Mouse (Mus musculus): ENCODE data around the gene Gm26741. TPM values are rescaled to one million over a fixed set of nuclear protein-coding genes. Genes with fewer than 3 reads are reported as not detected.
"Not testable (repeated sequence)": the region's sequence is repeated elsewhere in the genome, so short reads cannot be mapped to it uniquely, and the experiment has no call there.

Gene Gm26741
- polyA plus RNA-seq (2015; fragmentation: Nextera tagmentation; extraction: Ambion mirVana) = not detected in 2 replicates

DNA sequence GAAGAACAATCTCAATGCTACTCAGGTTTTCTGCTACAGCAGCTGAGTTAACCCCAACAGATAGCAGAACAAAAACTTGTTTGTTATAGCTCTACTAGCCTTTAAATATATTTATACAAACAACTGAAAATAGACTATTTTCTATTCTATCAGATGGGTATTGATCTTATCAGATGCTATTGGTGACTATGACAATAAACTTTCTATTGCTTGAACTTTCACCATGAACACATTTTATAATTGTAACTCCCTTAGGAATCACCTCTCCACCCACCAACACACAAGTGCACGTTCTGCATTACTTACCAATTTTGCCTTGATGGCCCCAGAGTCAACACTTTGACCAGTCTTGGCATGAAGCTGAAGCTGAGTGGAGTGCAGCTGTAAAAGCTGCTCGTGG lies at the start of gene Gm26741:
Gene Gm26741, plus strand, starts transcription at position 301 of the 400 bp plus-strand sequence.
- H3K4me1 ChIP-seq = no peaks in the 10 kb centered on the region
- 88% methylated on average over 2 of the region's 2 CpGs for WGBS
- H3K9me3 ChIP-seq = no peaks in the 10 kb centered on the region
- no peak within 1 kb of the TSS for H3K27ac ChIP-seq
- H3K4me3 ChIP-seq = no peak within 1 kb of the TSS
- peaks cover 7% of the 10 kb centered on the region; the same call in 1 of the 2 replicates for H3K36me3 ChIP-seq
- no peak for ATAC-seq (ENCODE audit: borderline replicate concordance, extremely low read depth, low FRiP score, low TSS enrichment)
- no peaks in the 10 kb centered on the region for H3K27me3 ChIP-seq
- no peak within 1 kb of the TSS for H3K4me2 ChIP-seq
- H3K9ac ChIP-seq = no peak within 1 kb of the TSS

GRCm38 (mm10) chr10:52309196-52309595 lies 49.4 kb upstream of the Gm26741 start:
- H3K27me3 ChIP-seq = no peaks in the 10 kb centered on the region
- H3K4me2 ChIP-seq = no peak overlapping the region
- peaks cover 18% of the 10 kb centered on the region; the same call in 1 of the 2 replicates for H3K36me3 ChIP-seq
- peak; percentile 39 for ATAC-seq (ENCODE audit: borderline replicate concordance, extremely low read depth, low FRiP score, low TSS enrichment)
- no peak overlapping the region for H3K27ac ChIP-seq
- H3K9me3 ChIP-seq = no peaks in the 10 kb centered on the region
- H3K4me3 ChIP-seq = no peak overlapping the region
- WGBS = 69% methylated on average over 8 of the region's 8 CpGs
- no peaks in the 10 kb centered on the region for H3K4me1 ChIP-seq
- H3K9ac ChIP-seq = no peak overlapping the region

DNA sequence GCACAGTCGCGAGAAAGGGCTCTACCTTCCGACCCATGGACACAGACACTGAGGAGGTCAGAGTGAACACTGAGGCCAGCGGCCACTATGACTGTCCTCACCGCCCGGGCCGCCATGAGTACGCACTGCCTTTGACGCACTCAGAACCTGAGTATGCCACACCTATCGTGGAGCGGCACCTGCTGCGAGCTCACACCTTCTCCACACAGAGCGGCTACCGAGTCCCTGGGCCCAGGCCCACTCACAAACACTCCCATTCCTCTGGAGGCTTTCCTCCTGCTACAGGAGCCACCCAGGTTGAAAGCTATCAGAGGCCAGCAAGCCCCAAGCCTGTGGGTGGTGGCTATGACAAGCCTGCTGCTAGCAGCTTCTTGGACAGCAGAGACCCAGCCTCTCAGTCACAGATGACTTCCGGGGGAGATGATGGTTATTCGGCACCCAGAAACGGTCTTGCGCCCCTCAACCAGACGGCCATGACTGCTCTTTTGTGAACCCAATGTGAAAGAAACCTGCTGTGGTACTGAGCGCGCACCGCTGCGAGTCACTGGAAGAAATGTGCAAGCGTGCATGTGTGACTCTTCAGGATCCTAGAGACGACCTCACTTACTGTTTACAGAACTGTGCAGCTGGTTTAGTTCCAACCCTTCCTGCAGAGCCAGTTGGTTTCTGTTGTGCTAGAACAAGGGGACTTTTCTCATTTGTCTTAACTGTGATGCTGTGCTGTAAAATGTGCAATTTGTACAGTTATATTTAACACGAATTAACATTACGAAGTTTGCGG lies 38.9 kb upstream of the Gm26741 start:
- no peaks in the 10 kb centered on the region for H3K27me3 ChIP-seq
- 88% methylated on average over 28 of the region's 28 CpGs for WGBS

GRCm38 (mm10) chr10:52321918-52322317 lies 36.6 kb upstream of the Gm26741 start:
- Histone ChIP-seq H3K27ac (no peak overlapping the region), H3K36me3 (peaks cover 24% of the 10 kb centered on the region), H3K4me1 (no peaks in the 10 kb centered on the region), H3K9me3 (no peaks in the 10 kb centered on the region), H3K4me3 (no peak overlapping the region), H3K27me3 (no peaks in the 10 kb centered on the region), H3K4me2 (no peak overlapping the region), H3K9ac (no peak overlapping the region)
- 86% methylated on average over 3 of the region's 3 CpGs for WGBS
- ATAC-seq (ENCODE audit: borderline replicate concordance, extremely low read depth, low FRiP score, low TSS enrichment) = no peak

More for the DNA sequence above, 38.9 kb upstream of the Gm26741 start:
- H3K27ac ChIP-seq = no peak overlapping the region
- no peak for ATAC-seq (ENCODE audit: borderline replicate concordance, extremely low read depth, low FRiP score, low TSS enrichment)
- peaks cover 32% of the 10 kb centered on the region for H3K36me3 ChIP-seq
- no peaks in the 10 kb centered on the region for H3K4me1 ChIP-seq
- no peak overlapping the region for H3K9ac ChIP-seq
- H3K9me3 ChIP-seq = no peaks in the 10 kb centered on the region
- H3K4me2 ChIP-seq = no peak overlapping the region
- H3K4me3 ChIP-seq = no peak overlapping the region

DNA sequence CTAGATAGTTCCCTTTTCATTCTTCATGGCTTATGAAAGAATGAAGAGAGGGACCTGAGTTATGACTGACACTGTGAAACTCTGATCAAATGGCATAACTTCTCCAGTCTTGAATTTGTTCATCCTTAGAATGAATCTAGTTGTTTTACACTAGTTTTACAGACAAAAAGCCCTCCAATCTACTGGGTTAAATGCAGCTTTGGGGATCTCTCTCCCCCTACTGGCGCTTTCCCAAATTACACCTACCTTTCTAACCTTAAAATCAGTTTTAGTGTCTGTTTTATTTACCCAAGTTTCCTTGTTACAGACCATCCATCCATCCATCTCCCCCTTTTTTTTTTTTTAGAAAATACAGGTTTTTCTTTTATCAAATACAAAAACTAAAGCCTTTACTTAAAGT lies 27.6 kb upstream of the Gm26741 start:
- Histone ChIP-seq H3K4me3 (no peak overlapping the region), H3K4me1 (no peaks in the 10 kb centered on the region), H3K27ac (no peak overlapping the region), H3K4me2 (no peak overlapping the region), H3K27me3 (no peaks in the 10 kb centered on the region), H3K9me3 (no peaks in the 10 kb centered on the region), H3K36me3 (peaks cover 5% of the 10 kb centered on the region), H3K9ac (no peak overlapping the region)
- 8% methylated on average over 1 of the region's 1 CpGs for WGBS
- ATAC-seq (ENCODE audit: borderline replicate concordance, extremely low read depth, low FRiP score, low TSS enrichment) = no peak

- ATAC-seq (ENCODE audit: borderline replicate concordance, extremely low read depth, low FRiP score, low TSS enrichment); H3K9ac ChIP-seq; H3K27ac ChIP-seq; H3K9me3 ChIP-seq; H3K27me3 ChIP-seq; H3K4me3 ChIP-seq; H3K4me1 ChIP-seq; H3K4me2 ChIP-seq: not testable (repeated sequence)
- H3K36me3 ChIP-seq = peaks cover 56% of the 10 kb centered on the region
- 92% methylated on average over 4 of the region's 4 CpGs for WGBS
Measured at GRCm38 (mm10) chr10:52343324-52343723, 15.2 kb upstream of the Gm26741 start.

DNA sequence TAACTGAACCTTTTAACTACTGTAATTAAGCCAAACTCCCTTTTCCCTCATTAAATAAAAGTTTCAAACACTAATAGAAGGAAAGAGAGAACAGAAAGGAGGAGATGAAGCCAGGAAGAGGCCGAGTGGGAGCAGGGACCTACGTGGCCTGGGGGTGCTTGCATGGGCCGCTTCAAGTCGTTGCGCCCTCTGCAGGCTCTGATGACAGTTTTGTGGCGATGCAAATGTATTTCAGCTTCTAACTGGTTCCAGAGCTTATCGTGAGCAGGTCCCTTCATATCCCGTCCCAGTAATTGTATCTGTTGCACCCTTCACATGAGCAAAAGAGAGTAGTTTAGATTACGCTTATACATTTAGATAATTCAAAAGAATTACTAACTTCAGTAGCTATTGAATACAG lies 5.4 kb upstream of the Gm26741 start:
- Histone ChIP-seq H3K27ac (no peak overlapping the region), H3K4me1 (no peaks in the 10 kb centered on the region), H3K4me3 (no peak overlapping the region), H3K9ac (no peak overlapping the region), H3K9me3 (no peaks in the 10 kb centered on the region), H3K4me2 (no peak overlapping the region), H3K36me3 (peaks cover 39% of the 10 kb centered on the region), H3K27me3 (no peaks in the 10 kb centered on the region)
- WGBS = 77% methylated on average over 9 of the region's 9 CpGs
- no peak for ATAC-seq (ENCODE audit: borderline replicate concordance, extremely low read depth, low FRiP score, low TSS enrichment)

- no peaks in the 10 kb centered on the region for H3K27me3 ChIP-seq
- WGBS = 98% methylated on average over 4 of the region's 4 CpGs
- peaks cover 4% of the 10 kb centered on the region; the same call in 1 of the 2 replicates for H3K36me3 ChIP-seq
- H3K4me2 ChIP-seq = no peak overlapping the region
- H3K4me3 ChIP-seq = no peak overlapping the region
- ATAC-seq (ENCODE audit: borderline replicate concordance, extremely low read depth, low FRiP score, low TSS enrichment) = no peak
- no peak overlapping the region for H3K27ac ChIP-seq
- H3K4me1 ChIP-seq = no peaks in the 10 kb centered on the region
- no peak overlapping the region for H3K9ac ChIP-seq
- no peaks in the 10 kb centered on the region for H3K9me3 ChIP-seq
Measured at GRCm38 (mm10) chr10:52360241-52360735, 1.7 kb downstream of the Gm26741 start.

DNA sequence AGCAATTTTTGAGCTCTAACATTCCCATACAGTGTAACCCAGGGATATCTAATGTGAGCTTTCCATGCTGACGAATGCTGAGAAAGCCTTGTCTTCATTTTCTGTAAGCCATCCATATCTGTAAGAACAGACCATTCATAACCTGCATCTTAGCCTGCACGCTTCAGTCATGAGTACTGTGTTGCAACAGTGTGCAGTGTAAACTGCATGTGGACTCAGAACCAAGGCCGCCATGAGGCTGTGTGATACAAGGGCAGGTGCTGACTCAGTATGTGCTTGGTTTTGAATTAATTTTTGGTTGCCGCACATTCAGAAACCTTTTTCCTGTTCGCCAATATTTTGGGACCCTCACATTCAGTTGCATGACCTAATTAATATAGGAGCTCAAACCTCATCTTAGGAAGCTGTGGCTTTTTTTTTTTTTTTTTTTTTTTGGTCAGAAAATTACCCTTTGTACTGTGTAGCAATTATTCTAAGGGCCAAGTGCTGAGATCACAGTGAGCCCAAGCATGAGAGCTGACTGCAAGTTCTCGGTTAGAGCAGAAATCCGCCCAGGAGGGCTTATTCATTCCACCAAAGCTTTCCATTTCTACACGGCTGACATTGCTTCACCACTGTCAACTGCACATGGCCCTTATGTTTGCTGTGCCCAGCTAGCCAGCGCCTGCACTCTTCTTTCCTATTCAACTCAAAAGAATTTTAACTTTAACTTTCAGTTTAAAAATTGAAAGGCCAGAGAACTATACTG lies 2.5 kb downstream of the Gm26741 start:
- no peaks in the 10 kb centered on the region for H3K9me3 ChIP-seq
- H3K4me2 ChIP-seq = no peak overlapping the region
- H3K4me1 ChIP-seq = no peaks in the 10 kb centered on the region
- no peaks in the 10 kb centered on the region for H3K27me3 ChIP-seq
- no peak overlapping the region for H3K9ac ChIP-seq
- peaks cover 4% of the 10 kb centered on the region; the same call in 1 of the 2 replicates for H3K36me3 ChIP-seq
- no peak for ATAC-seq (ENCODE audit: borderline replicate concordance, extremely low read depth, low FRiP score, low TSS enrichment)
- H3K27ac ChIP-seq = no peak overlapping the region
- H3K4me3 ChIP-seq = no peak overlapping the region
- 92% methylated on average over 9 of the region's 9 CpGs for whole genome bisulfite sequencing

DNA sequence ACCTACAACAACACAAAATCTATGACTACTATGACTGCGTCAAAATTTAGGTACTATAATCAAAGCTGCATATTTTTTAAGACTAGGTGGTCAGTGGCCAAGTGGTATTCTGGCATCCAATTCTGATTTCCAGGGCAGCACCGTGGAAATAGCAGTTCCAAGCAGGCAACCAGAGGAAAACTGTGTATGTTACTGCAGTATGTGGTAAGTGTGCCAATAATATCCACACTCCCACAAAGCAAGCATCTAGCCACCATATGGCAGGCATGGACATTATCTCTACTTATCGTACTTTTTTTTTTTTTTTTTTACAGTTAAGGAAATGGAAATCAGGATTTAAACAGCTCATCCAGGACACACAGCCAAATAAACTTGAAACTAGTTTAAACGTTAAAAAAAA lies 9.8 kb downstream of the Gm26741 start:
- 79% methylated on average over 4 of the region's 4 CpGs for WGBS
- Histone ChIP-seq H3K27me3 (no peaks in the 10 kb centered on the region), H3K4me3 (no peak overlapping the region), H3K9me3 (no peaks in the 10 kb centered on the region), H3K27ac (no peak overlapping the region), H3K4me1 (no peaks in the 10 kb centered on the region), H3K36me3 (no peaks in the 10 kb centered on the region), H3K9ac (no peak overlapping the region), H3K4me2 (no peak overlapping the region)
- ATAC-seq (ENCODE audit: borderline replicate concordance, extremely low read depth, low FRiP score, low TSS enrichment) = no peak

DNA sequence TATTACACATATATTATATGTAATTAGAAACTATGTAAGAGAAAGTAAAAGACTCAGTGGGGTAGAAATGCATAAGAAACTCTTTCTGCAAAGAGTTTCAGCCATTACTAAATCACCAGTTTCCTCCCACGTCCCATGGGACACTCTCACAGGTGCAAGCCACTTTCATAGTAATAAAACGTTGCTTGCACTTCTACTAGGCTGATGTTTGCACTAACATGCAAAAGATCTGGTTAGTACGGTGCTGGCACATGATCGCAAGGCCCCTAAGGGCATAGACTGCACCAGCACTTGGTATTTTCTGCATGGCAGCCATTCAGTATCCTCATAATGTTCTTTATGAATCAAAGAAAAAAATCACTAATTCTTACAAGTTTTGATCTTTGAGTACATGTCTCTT lies 15.3 kb downstream of the Gm26741 start:
- ATAC-seq (ENCODE audit: borderline replicate concordance, extremely low read depth, low FRiP score, low TSS enrichment) = no peak
- Histone ChIP-seq H3K36me3 (no peaks in the 10 kb centered on the region), H3K4me2 (no peak overlapping the region), H3K27ac (no peak overlapping the region), H3K4me1 (0 out of 2 replicates have a peak, but pooled peaks cover 4% of the 10 kb centered on the region), H3K9me3 (no peaks in the 10 kb centered on the region), H3K9ac (no peak overlapping the region), H3K4me3 (no peak overlapping the region), H3K27me3 (no peaks in the 10 kb centered on the region)
- WGBS = 69% methylated on average over 4 of the region's 4 CpGs

DNA sequence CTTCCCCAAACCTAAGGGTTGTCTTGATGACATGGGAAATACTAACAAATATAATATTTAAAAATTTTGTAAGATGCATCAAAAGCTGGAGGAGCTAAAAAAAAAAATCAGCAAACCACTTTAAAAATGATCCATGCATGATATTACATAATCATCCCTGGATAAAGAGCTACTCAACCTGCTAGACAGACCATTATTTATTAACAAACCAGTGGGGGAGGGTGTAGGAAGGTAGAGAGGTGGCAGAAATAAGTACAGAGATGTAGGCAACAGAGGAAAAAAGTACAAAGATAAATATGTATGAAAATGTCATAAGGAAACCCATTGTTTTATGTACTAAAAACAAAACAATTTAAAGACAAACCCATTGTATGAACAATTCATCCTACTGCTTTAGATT lies 16.1 kb downstream of the Gm26741 start:
- Histone ChIP-seq H3K9me3 (no peaks in the 10 kb centered on the region), H3K4me1 (0 out of 2 replicates have a peak, but pooled peaks cover 9% of the 10 kb centered on the region), H3K27me3 (no peaks in the 10 kb centered on the region), H3K36me3 (no peaks in the 10 kb centered on the region), H3K4me2 (no peak overlapping the region), H3K9ac (no peak overlapping the region), H3K4me3 (no peak overlapping the region), H3K27ac (no peak overlapping the region)
- no peak for ATAC-seq (ENCODE audit: borderline replicate concordance, extremely low read depth, low FRiP score, low TSS enrichment)

Data from lung, embryonic 15.5 days (tissue).